Mouse (Mus musculus) fat pad, adult 2 months (tissue): ENCODE data around the gene Zfp462.
"Not testable (repeated sequence)": the region's sequence is repeated elsewhere in the genome, so short reads cannot be mapped to it uniquely, and the experiment has no call there.

ENCODE experiments used
- DNase-seq: peaks from one replicate; pipeline ENCODE4 v3.0.0-alpha.2; 2011; ENCODE audit warnings: low read depth, low spot score; ENCODE audit errors: extremely low read depth

Zfp462 gene

GRCm38 (mm10) chr4:54993001-54993400 is 48.2 kb downstream of the Zfp462 start:
- not testable (repeated sequence) for DNase-seq

GRCm38 (mm10) chr4:54995258-54995657 is 50.4 kb downstream of the Zfp462 start:
- no peak for DNase-seq

GRCm38 (mm10) chr4:54996064-54996463 is 51.2 kb downstream of the Zfp462 start:
- DNase-seq: no peak

- DNase-seq: no peak
Observed at GRCm38 (mm10) chr4:54998146-54998841, 53.4 kb downstream of the Zfp462 start.

GRCm38 (mm10) chr4:54999556-54999955 is 54.7 kb downstream of the Zfp462 start:
- no peak for DNase-seq

GRCm38 (mm10) chr4:55001386-55001785 is 56.5 kb downstream of the Zfp462 start:
- no peak for DNase-seq

- no peak for DNase-seq
Observed at GRCm38 (mm10) chr4:55003128-55003527, 58.3 kb downstream of the Zfp462 start.

GRCm38 (mm10) chr4:55005066-55005465 is 60.2 kb downstream of the Zfp462 start:
- no peak for DNase-seq

- no peak for DNase-seq
Observed at GRCm38 (mm10) chr4:55005521-55005969, 60.7 kb downstream of the Zfp462 start.

GRCm38 (mm10) chr4:55006024-55006423 is 61.2 kb downstream of the Zfp462 start:
- no peak for DNase-seq

- no peak for DNase-seq
Observed at GRCm38 (mm10) chr4:55008616-55009015, 63.8 kb downstream of the Zfp462 start.

- no peak for DNase-seq
Observed at GRCm38 (mm10) chr4:55011391-55011790, 66.5 kb downstream of the Zfp462 start.

- peak; percentile 59 for DNase-seq
Observed at GRCm38 (mm10) chr4:55013563-55014248, 68.9 kb downstream of the Zfp462 start.

- DNase-seq: no peak
Observed at GRCm38 (mm10) chr4:55014731-55015463, 70.0 kb downstream of the Zfp462 start.

- DNase-seq: no peak
Observed at GRCm38 (mm10) chr4:55015517-55015916, 70.7 kb downstream of the Zfp462 start.

- peak; percentile 88 for DNase-seq
Observed at GRCm38 (mm10) chr4:55026109-55026646, 81.3 kb downstream of the Zfp462 start.

- DNase-seq: no peak
Observed at GRCm38 (mm10) chr4:55030401-55030800, 85.6 kb downstream of the Zfp462 start.

GRCm38 (mm10) chr4:55032317-55032930 is 87.6 kb downstream of the Zfp462 start:
- no peak for DNase-seq

- DNase-seq: no peak
Observed at GRCm38 (mm10) chr4:55033452-55033851, 88.6 kb downstream of the Zfp462 start.

GRCm38 (mm10) chr4:55038139-55038538 is 93.3 kb downstream of the Zfp462 start:
- no peak for DNase-seq
